Mouse (Mus musculus) cortical plate, adult 2 months (tissue): ENCODE measurements at regions not wholly inside any gene's neighbourhood (a gene's known extent, or its start where the extent isn't known, plus 50 kb on each side); places are given as distances from the start of the nearest gene placed in this dataset.

Experiments used
- CTCF ChIP-seq: fragments of 200-500 bp; IDR thresholded peaks from 2 replicates; pipeline ENCODE4 v1.5.1; 2011; ENCODE audit warnings: mild to moderate bottlenecking, control low read depth, low read length; ENCODE audit not compliant: insufficient read depth; ENCODE audit errors: extremely low read depth
- POLR2A ChIP-seq: fragments of 200-500 bp; IDR thresholded peaks from 2 replicates; pipeline ENCODE4 v1.6.1; 2011; ENCODE audit warnings: mild to moderate bottlenecking, low read length, control low read depth; ENCODE audit not compliant: insufficient read depth; ENCODE audit errors: extremely low read depth

DNA sequence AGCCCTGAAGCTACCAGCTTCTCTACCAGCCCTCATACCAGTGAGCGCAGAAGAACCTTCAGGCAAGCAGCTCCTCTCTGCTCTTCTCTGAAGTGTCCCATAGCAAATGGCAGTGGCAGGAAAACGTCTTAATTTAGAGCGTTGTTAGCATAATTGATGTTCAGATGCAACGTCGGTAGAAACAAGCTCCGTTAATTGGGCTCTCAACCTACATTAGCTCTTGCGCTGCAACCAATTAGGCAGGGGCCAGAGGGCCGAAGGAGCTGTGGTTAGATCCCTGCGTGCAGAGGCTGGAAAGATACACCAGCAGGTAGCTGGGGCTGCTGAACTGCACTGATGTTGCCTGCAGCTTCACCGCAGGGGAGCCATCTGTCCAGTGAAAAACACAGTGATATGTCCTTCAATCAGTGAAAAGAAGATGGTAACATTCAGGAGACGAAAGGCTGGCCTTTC, 145.6 kb downstream of the Gm45692 start:
- TF ChIP-seq CTCF (no peak), POLR2A (no peak)
